Mouse (Mus musculus) heart, postnatal 14 days (tissue): ENCODE results near the gene Vipr2. TPM values are rescaled to one million over a fixed set of nuclear protein-coding genes. Genes with fewer than 3 reads are reported as not detected.

Experiments
- DNase-seq, 2 experiments: peaks; one replicate each; pipeline ENCODE4 v3.0.0; 2021 to 2022
- intact Hi-C: fragments of 180-260 bp; cut with DNase I; formaldehyde crosslinking; loops from one replicate; pipeline ENCODE4 v1.15.1; 2025
- long read RNA-seq, 2 experiments: library from polyadenylated mRNA; stranded (forward); transcript quantifications; one replicate each; pipeline ENCODE4 v2.0.0; 2021
- total RNA-seq, 2 experiments: library from RNA; stranded (reverse); gene quantifications; 2 replicates each; pipeline ENCODE4 v1.2.3; 2021

Vipr2 gene
- total RNA-seq, result 1 to 10 TPM; 2.2 to 2.3 TPM
- long read RNA-seq, experiment 1, partial matches to known transcripts, result 2 of 3 reads
- long read RNA-seq, experiment 1, other reads (novel, unspliced or antisense), result 1 of 3 reads
- long read RNA-seq, experiment 2, partial matches to known transcripts, result 0 of 2 reads
- long read RNA-seq, experiment 2, other reads (novel, unspliced or antisense), result 0 of 2 reads

GRCm38 (mm10) chr12:116077074-116077854, at the start of gene Vipr2:
Vipr2 (plus strand) TSS chr12:116077726.
- intact Hi-C loops, result no loop called here

GRCm38 (mm10) chr12:116028095-116028494, 49.4 kb upstream of the Vipr2 start:
- no peak for DNase-seq

More at GRCm38 (mm10) chr12:116077074-116077854, at the start of gene Vipr2:
- DNase-seq, result peak; percentile 62 to 68

DNA sequence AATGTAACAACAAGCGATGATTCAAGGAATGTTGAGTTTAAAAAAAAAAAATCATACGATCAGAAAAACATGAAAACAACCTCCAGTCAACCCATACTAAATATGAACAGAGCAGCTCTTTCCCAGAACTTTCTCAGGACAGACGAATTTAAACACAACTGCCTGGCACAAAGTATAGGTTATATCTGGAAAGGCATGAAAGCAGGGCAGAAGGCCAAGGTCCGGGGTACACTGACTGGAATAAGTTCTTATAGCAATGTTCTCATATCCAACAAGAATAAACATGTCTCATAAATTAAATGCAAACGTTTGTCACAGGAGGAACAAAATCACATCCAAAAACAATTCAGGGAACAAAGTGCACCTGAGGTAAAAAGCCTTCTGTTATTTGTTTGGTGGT, 42.2 kb upstream of the Vipr2 start:
- intact Hi-C loops, result no loop called here
- DNase-seq, result peak; percentile 9 to 24

More at GRCm38 (mm10) chr12:116028095-116028494, 49.4 kb upstream of the Vipr2 start:
- intact Hi-C loops, result no loop called here

- DNase-seq, result no peak
- intact Hi-C loops, result loop anchor here (5.0 kb wide), 1 partner anchor 363 kb away; the partner anchor contains the start of gene Ncapg2
These were observed 32.7 kb upstream of the Vipr2 start for GRCm38 (mm10) chr12:116044785-116045184.

- intact Hi-C loops, result loop anchor here (5.0 kb wide), 1 partner anchor 360 kb away; the partner anchor contains the start of gene Ncapg2
These were observed 29.8 kb upstream of the Vipr2 start, which contains the start of gene Zfp386 for GRCm38 (mm10) chr12:116047440-116048377. Zfp386 (plus strand) TSS chr12:116047724.

GRCm38 (mm10) chr12:116048766-116049165, 28.8 kb upstream of the Vipr2 start:
- intact Hi-C loops, result loop anchor here (5.0 kb wide), 1 partner anchor 359 kb away; the partner anchor contains the start of gene Ncapg2
- no peak for DNase-seq

More at GRCm38 (mm10) chr12:116047440-116048377, 29.8 kb upstream of the Vipr2 start, which contains the start of gene Zfp386:
- peak; percentile 97 to 99 for DNase-seq

- DNase-seq, result no peak
- intact Hi-C loops, result loop anchor here (5.0 kb wide), 1 partner anchor 358 kb away; the partner anchor contains the start of gene Ncapg2
These were observed 28.3 kb upstream of the Vipr2 start for GRCm38 (mm10) chr12:116049236-116049635.

DNA sequence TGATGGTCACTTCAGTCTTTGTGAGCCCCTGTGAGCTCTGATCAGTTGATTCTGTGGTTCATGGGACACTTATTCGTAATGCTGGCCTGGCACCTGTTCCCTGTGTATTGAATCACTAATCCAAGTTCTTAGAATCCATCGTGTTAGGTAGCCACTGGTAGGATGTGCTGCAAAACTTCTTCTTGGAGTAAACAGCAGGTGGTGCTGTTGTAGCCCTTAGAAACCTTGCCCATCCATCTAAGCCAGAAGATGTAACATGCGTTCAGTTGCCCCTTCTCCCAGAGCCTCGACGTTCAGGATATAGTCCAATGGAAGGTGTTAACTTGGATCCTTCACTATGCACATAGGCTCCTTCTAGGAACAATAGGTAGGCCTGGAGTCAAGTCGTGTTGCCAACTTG, 27.8 kb upstream of the Vipr2 start:
- peak in 1 of 2 experiments; percentile 21 for DNase-seq
- intact Hi-C loops, result loop anchor here (5.0 kb wide), 1 partner anchor 358 kb away; the partner anchor contains the start of gene Ncapg2

DNA sequence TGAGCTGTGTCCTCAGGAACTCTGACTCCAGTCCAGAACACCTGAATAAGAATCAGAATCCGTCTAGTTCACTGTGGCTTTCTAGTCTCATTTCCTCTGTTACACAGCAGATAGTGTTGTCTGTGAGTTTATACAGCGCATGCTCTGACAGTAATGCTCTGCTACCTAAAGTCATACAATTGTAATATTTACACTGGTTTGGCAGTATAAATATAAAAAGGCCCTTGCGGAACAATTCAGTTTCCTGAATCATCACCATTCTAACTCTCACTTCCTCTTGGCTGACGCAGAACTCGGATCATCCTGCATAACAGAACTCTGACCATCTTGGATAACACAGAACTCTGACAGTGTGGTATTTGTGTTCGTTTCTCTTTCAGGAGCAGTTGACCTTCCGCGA, 23.2 kb upstream of the Vipr2 start:
- intact Hi-C loops, result no loop called here
- no peak for DNase-seq

DNA sequence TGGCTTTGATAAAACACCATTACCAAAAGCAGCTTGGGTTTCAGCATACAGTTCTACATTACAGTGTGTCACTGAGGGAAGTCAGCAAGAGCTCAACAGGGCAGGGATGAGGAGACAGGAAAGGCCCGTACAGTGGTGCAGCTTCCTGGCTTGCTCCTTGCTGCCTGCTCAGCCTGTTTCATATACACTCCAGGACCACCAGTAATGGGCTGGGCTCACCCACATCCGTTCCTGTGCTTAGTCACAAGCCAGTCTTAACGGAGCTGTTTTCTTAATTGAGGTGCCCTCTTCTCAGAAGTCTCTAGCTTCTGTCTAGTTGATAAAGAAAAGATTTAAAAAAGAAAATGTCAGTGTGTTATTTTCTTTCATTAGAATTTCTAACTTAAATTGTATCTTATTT, 21.4 kb upstream of the Vipr2 start:
- intact Hi-C loops, result no loop called here
- DNase-seq, result no peak

DNA sequence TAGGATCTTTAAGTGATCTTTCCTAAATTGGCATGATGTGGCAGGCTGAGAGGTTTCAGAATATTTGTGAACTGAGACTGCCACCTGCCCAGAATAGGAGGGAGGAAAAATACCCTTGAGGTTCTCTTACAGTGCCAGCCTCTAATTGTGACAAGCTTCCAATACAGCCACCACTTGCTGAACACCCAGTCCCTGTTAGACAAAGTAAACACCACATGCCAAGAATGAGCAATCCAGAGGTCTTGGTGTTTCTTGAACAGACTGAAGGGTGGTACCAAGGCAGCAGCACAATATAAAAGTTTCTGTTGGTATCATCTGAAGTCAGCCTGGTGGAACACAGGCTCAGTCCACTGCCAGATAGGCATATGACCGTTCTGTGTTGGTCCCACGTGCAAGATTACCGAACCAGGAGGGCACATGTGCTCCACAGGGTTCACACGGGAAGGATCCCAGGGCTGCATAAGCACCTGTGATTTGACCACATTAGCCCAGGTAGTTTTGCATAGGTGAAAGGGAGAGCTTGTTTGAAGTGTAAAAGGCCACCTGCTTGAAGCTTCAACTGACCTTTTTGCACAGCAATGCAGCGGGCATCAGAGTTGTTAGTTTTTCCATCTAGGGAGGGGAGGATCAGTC, 15.8 kb upstream of the Vipr2 start:
- intact Hi-C loops, result no loop called here

GRCm38 (mm10) chr12:116062194-116062583, 15.3 kb upstream of the Vipr2 start:
- no peak for DNase-seq

More for the DNA sequence above, 15.8 kb upstream of the Vipr2 start:
- DNase-seq, result no peak

GRCm38 (mm10) chr12:116063020-116063419, 14.5 kb upstream of the Vipr2 start:
- DNase-seq, result no peak
- intact Hi-C loops, result no loop called here

More at GRCm38 (mm10) chr12:116062194-116062583, 15.3 kb upstream of the Vipr2 start:
- intact Hi-C loops, result no loop called here

- peak; percentile 41 to 54 for DNase-seq
These were observed 6.5 kb upstream of the Vipr2 start for GRCm38 (mm10) chr12:116071023-116071422.

DNA sequence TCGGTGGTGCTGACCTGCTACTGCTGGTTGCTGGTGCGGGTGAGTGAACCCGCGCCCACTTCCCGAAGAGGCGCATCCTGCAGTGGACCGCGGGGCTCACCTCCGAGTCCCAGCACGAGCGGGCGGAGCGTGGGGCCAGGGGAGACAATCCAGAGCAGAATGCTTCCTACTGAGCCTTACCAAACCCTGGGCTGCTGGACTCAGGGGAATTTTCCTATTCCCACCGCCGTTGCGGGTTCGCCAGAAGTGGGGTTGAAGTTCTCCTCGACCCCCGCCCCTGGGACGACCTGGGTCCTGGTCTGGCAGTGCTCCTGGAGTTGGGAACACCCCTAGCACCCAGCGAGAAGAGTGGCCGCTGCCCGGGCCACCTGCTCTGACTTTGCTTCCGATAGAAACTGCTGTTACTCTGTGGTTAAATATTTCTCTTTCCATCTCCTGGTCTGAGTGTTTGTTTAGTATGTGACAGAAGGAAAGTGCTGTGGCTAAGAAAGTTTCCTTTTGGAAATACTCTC, 385 bp downstream of the Vipr2 start:
- intact Hi-C loops, result no loop called here
- no peak for DNase-seq

More at GRCm38 (mm10) chr12:116071023-116071422, 6.5 kb upstream of the Vipr2 start:
- intact Hi-C loops, result loop anchor here (2.0 to 5.0 kb wide), 2 partner anchors 132 to 551 kb away; no protein-coding TSS in a partner anchor

GRCm38 (mm10) chr12:116083125-116083524, 5.6 kb downstream of the Vipr2 start:
- intact Hi-C loops, result no loop called here
- DNase-seq, result no peak

- intact Hi-C loops, result no loop called here
These were observed 6.8 kb downstream of the Vipr2 start for GRCm38 (mm10) chr12:116084294-116084693.

DNA sequence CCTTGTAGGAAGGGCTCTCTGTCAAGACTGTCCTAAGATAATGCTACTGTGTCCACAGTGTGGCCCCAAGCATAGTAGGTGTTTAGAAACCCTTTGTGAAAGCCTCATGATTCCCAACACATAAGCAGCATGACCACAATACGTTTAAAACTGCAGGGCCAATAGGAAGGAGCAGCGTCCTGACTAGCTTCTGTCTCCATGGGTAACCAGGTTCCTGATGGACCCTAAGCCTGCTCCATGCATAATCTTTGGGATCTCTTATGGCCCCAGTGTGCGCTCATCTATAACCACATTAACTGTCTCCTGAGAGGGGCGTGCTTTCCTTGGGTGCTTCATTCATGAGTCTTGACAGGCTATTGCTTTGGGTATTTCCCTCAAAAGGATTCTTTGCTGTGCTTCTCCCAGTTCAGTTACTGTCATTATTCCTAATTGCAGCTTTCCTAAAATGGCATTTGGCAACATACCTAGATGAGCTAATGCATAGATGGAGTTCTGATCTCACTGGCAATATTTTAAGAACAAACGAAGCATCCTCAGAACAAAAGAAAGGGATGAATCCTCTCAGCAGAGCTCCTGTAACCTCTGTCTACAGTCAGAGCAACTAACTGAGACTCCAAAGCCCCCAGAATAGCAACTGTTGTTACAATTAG, 9.6 kb downstream of the Vipr2 start:
- DNase-seq, result no peak
- intact Hi-C loops, result no loop called here

More at GRCm38 (mm10) chr12:116084294-116084693, 6.8 kb downstream of the Vipr2 start:
- DNase-seq, result no peak

DNA sequence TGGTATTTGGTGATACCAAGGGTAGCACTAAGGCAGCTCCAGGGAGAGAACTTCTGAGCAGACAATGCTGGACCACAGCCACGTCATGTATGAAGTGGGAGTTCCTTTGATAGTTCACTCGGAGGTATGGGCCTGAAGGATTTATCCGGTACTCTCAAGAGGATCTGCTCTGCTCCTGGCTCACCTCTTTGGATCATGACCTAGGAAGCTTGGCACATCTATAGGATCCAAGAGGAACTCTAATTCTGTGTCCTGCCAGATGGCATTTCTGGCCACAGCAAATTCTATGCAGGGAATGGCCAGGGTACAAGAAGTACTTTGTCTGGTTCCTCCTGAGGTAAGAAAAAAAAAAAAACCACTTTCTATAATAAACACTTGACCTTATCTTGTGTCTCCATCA, 12.3 kb downstream of the Vipr2 start:
- DNase-seq, result no peak
- intact Hi-C loops, result no loop called here
